Mouse (Mus musculus): ENCODE measurements around the gene Zfp697. TPM values are rescaled to one million over a fixed set of nuclear protein-coding genes. Genes with fewer than 3 reads are reported as not detected.
"Not testable (repeated sequence)": the region's sequence is repeated elsewhere in the genome, so short reads cannot be mapped to it uniquely, and the experiment has no call there.

Zfp697 gene
- polyA plus RNA-seq, 2 experiments = 1.6 to 1.7 TPM

- not testable (repeated sequence) for H3K9ac ChIP-seq (replicated peaks); ATAC-seq (ENCODE audit: insufficient read depth); H3K4me2 ChIP-seq (ENCODE audit: low read depth); H3K4me3 ChIP-seq (ENCODE audit: insufficient read depth in 1 of 2, low read depth in 2 of 2, low read length in 2 of 2); H3K9me3 ChIP-seq (ENCODE audit: control insufficient read depth, low read length); H3K27ac ChIP-seq; H3K4me1 ChIP-seq (replicated peaks; ENCODE audit: control insufficient read depth in 2 of 2, insufficient read depth in 2 of 2, low read length in 1 of 2); DNase-seq (ENCODE audit: low read depth in 3 of 3, low spot score in 3 of 3); H3K27me3 ChIP-seq (ENCODE audit: control insufficient read depth, insufficient read depth, low read length); H3K36me3 ChIP-seq (replicated peaks; ENCODE audit: control insufficient read depth, insufficient read depth, low read depth)
- WGBS (ENCODE audit: insufficient replicate concordance) = 33% methylated on average over 1 of the region's 1 CpGs
Measured at GRCm38 (mm10) chr3:98616786-98617185, 234.5 kb downstream of the Zfp697 start.

GRCm38 (mm10) chr3:98629633-98630032 is 247.4 kb downstream of the Zfp697 start:
- 53% methylated on average over 3 of the region's 3 CpGs for WGBS (ENCODE audit: insufficient replicate concordance)
- H3K27ac ChIP-seq = no peak overlapping the region
- no peak overlapping the region for H3K4me3 ChIP-seq (ENCODE audit: insufficient read depth in 1 of 2, low read depth in 2 of 2, low read length in 2 of 2)
- DNase-seq (ENCODE audit: low read depth in 3 of 3, low spot score in 3 of 3) (no peak), ATAC-seq (ENCODE audit: insufficient read depth) (no peak)
- H3K36me3 ChIP-seq (replicated peaks; ENCODE audit: control insufficient read depth, insufficient read depth, low read depth) = no peaks in the 10 kb centered on the region
- H3K27me3 ChIP-seq (ENCODE audit: control insufficient read depth, insufficient read depth, low read length) = no peaks in the 10 kb centered on the region
- H3K4me1 ChIP-seq (replicated peaks; ENCODE audit: control insufficient read depth in 2 of 2, insufficient read depth in 2 of 2, low read length in 1 of 2) = no peaks in the 10 kb centered on the region; a peak in 1 of 4 replicates
- H3K9me3 ChIP-seq (ENCODE audit: control insufficient read depth, low read length) = no peaks in the 10 kb centered on the region
- TF ChIP-seq EP300 (IDR thresholded peaks at IDR 0.05; ENCODE audit: low read depth) (no peak), CTCF (IDR thresholded peaks at IDR 0.05; ENCODE audit: low read depth) (no peak)
- H3K4me2 ChIP-seq (ENCODE audit: low read depth) = no peak overlapping the region
- H3K9ac ChIP-seq (replicated peaks) = no peak overlapping the region

GRCm38 (mm10) chr3:98630152-98630551 is 247.9 kb downstream of the Zfp697 start, which contains the start of gene Hsd3b5:
TSS of gene Hsd3b5 (minus strand) at chr3:98630252.
- DNase-seq (ENCODE audit: low read depth in 3 of 3, low spot score in 3 of 3) = no peak
- H3K4me3 ChIP-seq (ENCODE audit: insufficient read depth in 1 of 2, low read depth in 2 of 2, low read length in 2 of 2) = no peak within 1 kb of the TSS
- H3K4me2 ChIP-seq (ENCODE audit: low read depth) = no peak within 1 kb of the TSS
- no peaks in the 10 kb centered on the region for H3K9me3 ChIP-seq (ENCODE audit: control insufficient read depth, low read length)
- no peak for ATAC-seq (ENCODE audit: insufficient read depth)
- no peak within 1 kb of the TSS for H3K27ac ChIP-seq
- H3K36me3 ChIP-seq (replicated peaks; ENCODE audit: control insufficient read depth, insufficient read depth, low read depth) = no peaks in the 10 kb centered on the region
- H3K27me3 ChIP-seq (ENCODE audit: control insufficient read depth, insufficient read depth, low read length) = no peaks in the 10 kb centered on the region
- TF ChIP-seq EP300 (IDR thresholded peaks at IDR 0.05; ENCODE audit: low read depth) (no peak), CTCF (IDR thresholded peaks at IDR 0.05; ENCODE audit: low read depth) (no peak)
- H3K4me1 ChIP-seq (replicated peaks; ENCODE audit: control insufficient read depth in 2 of 2, insufficient read depth in 2 of 2, low read length in 1 of 2) = no peaks in the 10 kb centered on the region; a peak in 1 of 4 replicates
- H3K9ac ChIP-seq (replicated peaks) = no peak within 1 kb of the TSS

GRCm38 (mm10) chr3:98635145-98635544 is 252.9 kb downstream of the Zfp697 start:
- Histone ChIP-seq H3K4me2 (ENCODE audit: low read depth) (no peak overlapping the region), H3K4me1 (replicated peaks; ENCODE audit: control insufficient read depth in 2 of 2, insufficient read depth in 2 of 2, low read length in 1 of 2) (0 out of 4 replicates have a peak, but pooled peaks cover 0 to 2% of the 10 kb centered on the region in 2 experiments), H3K27ac (no peak overlapping the region), H3K9ac (replicated peaks) (no peak overlapping the region), H3K36me3 (replicated peaks; ENCODE audit: control insufficient read depth, insufficient read depth, low read depth) (no peaks in the 10 kb centered on the region), H3K27me3 (ENCODE audit: control insufficient read depth, insufficient read depth, low read length) (no peaks in the 10 kb centered on the region), H3K4me3 (ENCODE audit: insufficient read depth in 1 of 2, low read depth in 2 of 2, low read length in 2 of 2) (no peak overlapping the region), H3K9me3 (ENCODE audit: control insufficient read depth, low read length) (no peaks in the 10 kb centered on the region)
- WGBS (ENCODE audit: insufficient replicate concordance) = 50% methylated on average over 1 of the region's 1 CpGs
- ATAC-seq (ENCODE audit: insufficient read depth) = no peak
- no peak for DNase-seq (ENCODE audit: low read depth in 3 of 3, low spot score in 3 of 3)
- no peak for TF ChIP-seq EP300 (IDR thresholded peaks at IDR 0.05; ENCODE audit: low read depth)
- TF ChIP-seq CTCF (IDR thresholded peaks at IDR 0.05; ENCODE audit: low read depth) = no peak

GRCm38 (mm10) chr3:98680786-98681185 is 298.5 kb downstream of the Zfp697 start:
- H3K4me3 ChIP-seq (ENCODE audit: insufficient read depth in 1 of 2, low read depth in 2 of 2, low read length in 2 of 2) = no peak overlapping the region
- H3K36me3 ChIP-seq (replicated peaks; ENCODE audit: control insufficient read depth, insufficient read depth, low read depth) = no peaks in the 10 kb centered on the region
- H3K4me1 ChIP-seq (replicated peaks; ENCODE audit: control insufficient read depth in 2 of 2, insufficient read depth in 2 of 2, low read length in 1 of 2) = no peaks in the 10 kb centered on the region
- TF ChIP-seq EP300 (IDR thresholded peaks at IDR 0.05; ENCODE audit: low read depth) = no peak
- no peak for TF ChIP-seq CTCF (IDR thresholded peaks at IDR 0.05; ENCODE audit: low read depth)
- H3K9me3 ChIP-seq (ENCODE audit: control insufficient read depth, low read length) = no peaks in the 10 kb centered on the region
- no peak overlapping the region for H3K9ac ChIP-seq (replicated peaks)
- H3K4me2 ChIP-seq (ENCODE audit: low read depth) = no peak overlapping the region
- no peak overlapping the region for H3K27ac ChIP-seq
- no peaks in the 10 kb centered on the region for H3K27me3 ChIP-seq (ENCODE audit: control insufficient read depth, insufficient read depth, low read length)
- no peak for DNase-seq (ENCODE audit: low read depth in 3 of 3, low spot score in 3 of 3)
- no peak for ATAC-seq (ENCODE audit: insufficient read depth)

Data from liver, embryonic 14.5 days (tissue).